Mouse (Mus musculus): ENCODE measurements around the gene Cyb5r2. TPM values are rescaled to one million over a fixed set of nuclear protein-coding genes. Genes with fewer than 3 reads are reported as not detected.

The Cyb5r2 gene
- total RNA-seq, 2 experiments from 2014 or later = 0.20 TPM; not detected in 1

GRCm38 (mm10) chr7:107708491-107709112 lies 49.2 kb downstream of the Cyb5r2 start:
- Histone ChIP-seq H3K4me3 (peak overlapping the region; percentile 34), H3K27ac (peak overlapping the region; percentile 53; the same call in 1 of the 2 replicates)
- intact Hi-C loops (cut with DNase I) = loop anchor here (1.0 kb wide), 1 partner anchor 47 kb away; no protein-coding TSS in a partner anchor
- peak; percentile 73 for DNase-seq
- peak; percentile 66 for TF ChIP-seq CTCF (IDR thresholded peaks at IDR 0.05)

- DNase-seq = no peak
- intact Hi-C loops (cut with DNase I) = loop anchor here (1.0 kb wide), 1 partner anchor 46 kb away; no protein-coding TSS in a partner anchor
- no peak overlapping the region for H3K27ac ChIP-seq
These were observed 50.2 kb downstream of the Cyb5r2 start for GRCm38 (mm10) chr7:107707650-107708049.

GRCm38 (mm10) chr7:107705941-107706340 lies 51.9 kb downstream of the Cyb5r2 start:
- no peak overlapping the region for H3K4me3 ChIP-seq
- DNase-seq = peak; percentile 51
- no peak for TF ChIP-seq CTCF (IDR thresholded peaks at IDR 0.05)
- intact Hi-C loops (cut with DNase I) = no loop called here
- no peak overlapping the region for H3K27ac ChIP-seq

More at GRCm38 (mm10) chr7:107707650-107708049, 50.2 kb downstream of the Cyb5r2 start:
- H3K4me3 ChIP-seq = no peak overlapping the region
- no peak for TF ChIP-seq CTCF (IDR thresholded peaks at IDR 0.05)

GRCm38 (mm10) chr7:107702461-107703380 lies 55.1 kb downstream of the Cyb5r2 start:
- Histone ChIP-seq H3K27ac (peak overlapping the region; percentile 35; the same call in 1 of the 2 replicates), H3K4me3 (no peak overlapping the region)
- DNase-seq = no peak
- intact Hi-C loops (cut with DNase I) = no loop called here
- TF ChIP-seq CTCF (IDR thresholded peaks at IDR 0.05) = no peak

- intact Hi-C loops (cut with DNase I) = no loop called here
- Histone ChIP-seq H3K27ac (no peak overlapping the region), H3K4me3 (no peak overlapping the region)
- TF ChIP-seq CTCF (IDR thresholded peaks at IDR 0.05) = no peak
- no peak for DNase-seq
These were observed 57.2 kb downstream of the Cyb5r2 start for GRCm38 (mm10) chr7:107700646-107701045.

- no peak overlapping the region for H3K4me3 ChIP-seq
- H3K27ac ChIP-seq = no peak overlapping the region
- DNase-seq = no peak
- TF ChIP-seq CTCF (IDR thresholded peaks at IDR 0.05) = no peak
- intact Hi-C loops (cut with DNase I) = no loop called here
These were observed 57.9 kb downstream of the Cyb5r2 start for GRCm38 (mm10) chr7:107699926-107700325.

Other genes starting within 250 kb of the Cyb5r2 start
- gene Olfml1, start 190.6 kb downstream of the Cyb5r2 start, total RNA-seq (2021) = 1 to 10 TPM; 2.0 to 2.6 TPM
- 10 to 100 TPM; 10.6 to 19.0 TPM for gene Ppfibp2, start 162.8 kb downstream of the Cyb5r2 start, total RNA-seq (2021)
- gene 5330417H12Rik, start 132.9 kb downstream of the Cyb5r2 start, total RNA-seq (2021) = not detected
- not detected for gene Ovch2, start 43.2 kb upstream of the Cyb5r2 start, total RNA-seq (2021)
- gene Olfr467, start 54.2 kb upstream of the Cyb5r2 start, total RNA-seq (2021) = not detected
- not detected for gene Olfr469, start 67.5 kb upstream of the Cyb5r2 start, total RNA-seq (2021)
- not detected for gene Olfr470, start 89.5 kb upstream of the Cyb5r2 start, total RNA-seq (2021)
- gene Olfr472, start 139.9 kb upstream of the Cyb5r2 start, total RNA-seq (2021) = not detected
- gene Olfr473, start 172.4 kb upstream of the Cyb5r2 start, total RNA-seq (2021) = not detected
- gene Olfr474, start 196.6 kb upstream of the Cyb5r2 start, total RNA-seq (2021) = not detected
- not detected for gene Olfr476, start 206.8 kb upstream of the Cyb5r2 start, total RNA-seq (2021)
- gene Olfr477, start 228.7 kb upstream of the Cyb5r2 start, total RNA-seq (2021) = not detected